Mouse (Mus musculus): ENCODE results near the gene Plac1.

Plac1 gene

DNA sequence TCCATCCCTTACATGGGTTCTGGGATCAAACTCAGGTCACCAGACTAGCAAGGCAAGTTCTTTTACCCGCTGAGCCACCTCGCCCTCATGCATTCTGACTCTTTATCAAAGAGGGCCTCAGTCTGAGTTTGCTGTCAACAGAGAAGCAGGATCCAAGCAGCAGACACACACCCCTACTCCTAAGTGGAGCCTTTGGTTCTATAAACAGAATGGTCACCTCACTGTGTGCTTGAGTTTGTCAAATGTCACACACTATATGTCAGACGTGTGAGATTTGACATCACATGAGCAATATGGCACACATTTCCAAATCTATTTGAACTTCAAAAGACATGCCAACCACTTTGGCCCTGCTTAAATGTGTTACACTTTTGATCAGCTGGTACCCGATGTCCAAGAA is 42.2 kb downstream of the Plac1 start:
- in situ Hi-C loops (cut with MboI, MseI): no loop called here

DNA sequence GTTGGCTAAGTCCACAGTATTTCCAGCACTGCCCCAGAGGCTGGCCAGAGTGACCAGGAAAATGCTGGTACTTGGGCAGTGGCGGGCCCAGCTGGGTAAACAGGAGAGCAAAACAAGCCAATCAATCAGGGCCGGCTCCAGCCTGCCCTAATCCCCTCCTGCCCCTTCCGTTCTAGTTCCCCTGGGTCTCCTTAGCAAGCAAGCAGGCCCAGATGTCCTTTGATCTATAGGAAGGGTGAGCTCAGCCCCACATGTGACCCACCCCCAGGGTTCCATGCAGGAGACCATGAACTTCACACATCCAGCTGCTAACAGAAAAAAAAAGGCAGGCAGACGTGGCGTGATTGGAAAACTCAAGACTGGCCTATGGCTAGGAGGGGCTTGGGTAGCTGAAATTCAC is 43.5 kb downstream of the Plac1 start:
- in situ Hi-C loops (cut with MboI, MseI): no loop called here

GRCm38 (mm10) chrX:53188692-53189091 is 51.2 kb downstream of the Plac1 start:
- in situ Hi-C loops (cut with MboI, MseI): no loop called here

DNA sequence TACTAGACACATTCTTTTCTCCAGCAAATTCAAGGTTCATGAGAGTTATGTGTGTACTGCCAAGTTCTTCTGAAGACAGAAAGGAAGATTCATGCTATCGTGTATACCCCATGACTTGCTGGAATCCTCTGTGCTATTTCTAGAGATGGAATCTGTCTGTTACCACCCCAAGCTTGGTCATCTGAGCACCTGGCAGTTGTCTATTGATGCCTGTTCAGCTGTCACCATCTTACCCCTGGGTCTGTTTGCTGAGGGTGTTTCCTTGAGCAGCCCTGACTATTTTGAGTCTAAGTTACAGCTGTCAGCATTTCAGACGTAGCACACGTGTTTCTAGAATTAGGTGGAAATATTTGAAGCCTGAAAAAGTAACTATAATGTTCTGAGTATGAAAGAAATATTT is 60.1 kb downstream of the Plac1 start:
- in situ Hi-C loops (cut with MboI, MseI): no loop called here

- in situ Hi-C loops (cut with MboI, MseI): no loop called here
Measured at GRCm38 (mm10) chrX:53176296-53176695, 63.6 kb downstream of the Plac1 start.

DNA sequence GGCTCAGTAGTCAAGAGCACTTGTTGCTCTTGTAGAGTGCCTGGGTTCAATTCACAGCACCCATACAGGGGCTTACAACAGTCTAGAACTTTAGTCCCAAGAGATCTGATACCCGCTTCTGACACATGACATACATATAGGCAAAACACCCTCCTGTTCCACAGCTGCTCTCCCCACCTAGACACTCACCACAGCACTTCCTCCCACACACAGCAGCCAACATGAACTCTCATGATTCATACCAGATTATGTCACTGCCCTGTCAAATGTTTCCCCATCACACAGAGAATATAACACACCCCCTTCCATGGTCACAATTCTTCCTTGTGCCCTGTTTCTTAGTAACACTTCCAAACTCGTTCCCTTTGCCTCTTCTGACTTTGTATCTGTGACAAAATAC is 71.3 kb downstream of the Plac1 start:
- in situ Hi-C loops (cut with MboI, MseI): no loop called here

GRCm38 (mm10) chrX:53166901-53167525 is 72.9 kb downstream of the Plac1 start:
- in situ Hi-C loops (cut with MboI, MseI): no loop called here

DNA sequence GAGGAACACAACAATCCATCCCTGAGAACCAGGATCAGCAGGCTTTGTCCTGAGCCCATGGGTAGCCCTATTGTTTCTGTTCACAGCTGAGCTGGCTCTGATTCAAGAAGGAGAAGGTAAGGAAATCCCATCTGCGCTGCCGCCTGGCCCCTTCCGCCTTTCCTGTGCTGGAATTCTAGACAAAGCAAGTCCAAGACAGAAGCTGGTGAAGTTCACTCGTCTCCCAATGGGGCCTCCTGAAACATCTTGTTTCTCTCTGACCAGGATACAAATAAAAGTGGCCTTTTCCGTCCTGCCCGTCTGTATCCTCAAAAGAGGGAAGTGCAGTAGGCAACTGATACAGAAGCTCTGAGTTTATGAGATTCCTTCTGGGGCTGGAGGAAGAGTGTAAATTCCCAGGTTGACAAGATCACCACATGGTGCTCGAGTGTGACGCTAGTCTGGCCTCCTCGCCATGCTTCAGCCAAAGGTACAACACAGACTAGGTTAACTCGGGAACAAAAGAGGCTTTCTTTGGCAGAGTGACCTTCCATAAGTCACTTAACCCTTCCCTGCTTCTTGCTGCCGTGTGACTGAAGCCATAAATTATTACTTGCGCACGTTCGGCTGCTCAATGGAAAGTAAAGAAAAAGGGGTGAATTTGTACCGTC is 73.5 kb downstream of the Plac1 start:
- in situ Hi-C loops (cut with MboI, MseI): no loop called here

DNA sequence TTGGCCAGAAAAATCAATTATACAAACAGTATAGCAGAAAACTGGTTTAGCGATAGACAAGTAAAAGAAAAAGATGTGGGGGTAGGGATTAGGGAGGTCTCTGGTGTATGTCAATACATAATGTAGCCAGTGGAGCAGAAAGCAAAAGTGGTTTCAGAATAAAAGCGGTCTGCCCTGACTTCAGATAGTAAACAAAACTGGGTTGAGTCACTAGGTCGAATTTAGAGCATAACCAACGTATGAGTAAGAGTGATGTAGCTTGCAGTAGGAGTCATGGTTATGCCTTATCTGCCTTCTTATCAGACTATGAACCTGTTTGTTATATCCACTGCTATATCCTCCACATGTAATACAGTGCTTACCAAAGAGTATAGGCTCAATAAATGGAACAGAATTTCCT is 77.3 kb downstream of the Plac1 start:
- in situ Hi-C loops (cut with MboI, MseI): no loop called here

DNA sequence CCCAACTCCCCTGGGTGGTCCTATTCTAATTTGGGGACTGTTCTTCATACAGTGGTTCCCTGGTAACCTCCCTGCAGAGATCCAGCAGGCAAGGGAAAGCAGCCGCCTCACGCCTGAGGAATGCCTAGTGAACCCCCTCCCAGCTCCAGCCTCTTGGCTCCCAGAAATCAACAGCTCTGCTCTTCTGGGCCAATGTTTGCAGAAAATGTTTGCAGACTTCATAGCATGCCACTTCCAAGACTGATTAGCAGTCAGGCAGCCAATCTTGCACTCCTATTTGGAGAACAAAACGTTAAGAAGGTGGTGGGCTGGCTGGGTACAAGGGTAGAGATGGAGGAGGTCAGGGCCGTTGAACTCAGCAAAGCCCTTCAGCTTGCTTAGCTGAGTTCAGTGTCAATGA is 78.3 kb downstream of the Plac1 start:
- in situ Hi-C loops (cut with MboI, MseI): no loop called here

- in situ Hi-C loops (cut with MboI, MseI): no loop called here
Measured at GRCm38 (mm10) chrX:53161115-53161514, 78.8 kb downstream of the Plac1 start.

GRCm38 (mm10) chrX:53148039-53148438 is 91.9 kb downstream of the Plac1 start:
- in situ Hi-C loops (cut with MboI, MseI): no loop called here

DNA sequence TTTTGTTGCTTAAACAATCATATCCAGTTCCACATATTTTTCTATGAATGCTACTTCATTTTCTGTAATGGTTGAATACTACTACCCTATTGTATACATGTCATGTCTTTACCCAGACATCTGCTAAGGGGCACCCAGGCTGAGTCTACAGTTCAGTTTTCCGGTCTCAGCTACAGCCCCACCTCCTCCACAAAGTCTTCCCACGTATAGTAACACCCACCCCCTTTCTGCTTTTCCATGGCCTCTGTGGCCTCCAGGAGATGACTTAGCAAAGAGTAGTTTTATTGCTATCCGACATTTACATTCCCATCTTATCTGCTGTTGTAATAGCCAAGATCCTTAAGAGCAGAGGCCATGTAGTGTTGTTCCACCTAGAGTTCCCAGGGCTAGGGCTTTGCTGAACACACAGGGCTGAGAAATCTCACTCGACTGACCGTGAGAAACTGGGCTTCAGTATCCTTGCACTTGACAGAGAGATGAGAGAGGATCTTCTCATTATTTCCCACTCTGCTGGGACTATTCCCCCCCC is 93.5 kb downstream of the Plac1 start:
- in situ Hi-C loops (cut with MboI, MseI): no loop called here

DNA sequence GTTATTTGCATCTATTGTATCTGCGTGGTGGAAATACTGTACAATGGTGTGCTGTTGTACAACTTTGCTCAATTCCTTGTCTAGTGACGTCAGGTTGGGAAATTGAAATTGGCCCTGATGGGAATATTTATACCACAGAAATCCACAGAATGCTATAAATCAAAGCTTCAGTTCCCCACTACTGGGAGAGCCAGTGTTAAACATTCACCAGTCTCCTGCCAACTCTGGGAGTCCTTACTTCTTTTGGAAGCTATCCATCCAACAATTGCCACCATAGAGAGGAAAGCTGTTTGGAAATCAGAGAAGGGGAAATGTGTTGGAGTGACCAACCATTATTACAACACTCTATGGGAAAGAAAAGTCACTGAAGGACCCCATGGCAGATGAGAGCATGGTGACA is 100.3 kb downstream of the Plac1 start:
- in situ Hi-C loops (cut with MboI, MseI): no loop called here

GRCm38 (mm10) chrX:53137066-53137465 is 102.8 kb downstream of the Plac1 start:
- in situ Hi-C loops (cut with MboI, MseI): no loop called here

DNA sequence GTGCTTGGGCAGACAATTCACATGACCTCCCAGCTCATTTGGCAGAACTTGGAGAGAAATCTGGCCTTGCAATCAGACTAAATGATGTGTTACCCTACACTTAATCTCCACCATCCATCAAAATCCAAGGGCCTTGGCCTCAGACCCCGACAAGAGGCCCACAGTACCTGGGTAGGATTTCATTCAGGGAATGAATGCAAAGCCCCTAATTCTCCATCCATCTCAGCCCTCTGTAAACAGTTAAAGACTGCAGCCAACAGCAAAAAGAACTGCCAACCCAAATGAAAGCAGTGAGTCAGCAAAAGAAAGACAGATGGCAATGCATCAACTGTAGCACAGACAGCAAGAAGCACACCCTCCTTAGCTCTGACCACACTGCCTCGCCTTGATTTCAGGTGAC is 110.4 kb downstream of the Plac1 start:
- in situ Hi-C loops (cut with MboI, MseI): no loop called here

DNA sequence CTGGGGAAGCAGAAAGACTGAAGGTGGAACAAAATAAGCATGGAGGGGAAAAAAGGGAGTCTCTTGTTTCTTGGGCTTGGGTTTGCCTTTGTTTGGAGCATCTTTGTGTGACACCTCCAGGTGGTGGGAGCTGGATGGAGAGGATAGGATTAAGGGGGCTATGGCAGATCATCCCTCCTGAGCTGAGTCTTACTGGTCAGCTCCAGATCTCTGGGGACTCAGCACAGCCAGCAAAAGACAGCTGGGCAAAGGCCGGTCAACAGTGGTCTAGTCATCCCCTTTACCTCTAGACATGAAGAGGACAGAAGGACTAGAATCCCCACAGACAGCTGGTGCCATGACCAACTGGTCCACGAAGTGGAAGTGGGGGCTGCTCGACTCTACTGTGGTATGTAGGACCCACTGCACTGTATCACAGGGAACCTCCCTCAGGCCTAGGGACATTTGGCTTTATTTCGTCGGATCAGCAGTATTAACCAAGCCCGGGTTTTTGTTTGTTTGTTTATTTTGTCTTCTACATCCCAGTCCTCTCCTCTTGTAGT is 113.3 kb downstream of the Plac1 start:
- in situ Hi-C loops (cut with MboI, MseI): no loop called here

- in situ Hi-C loops (cut with MboI, MseI): no loop called here
Measured at GRCm38 (mm10) chrX:53125838-53126467, 114.0 kb downstream of the Plac1 start.

- in situ Hi-C loops (cut with MboI, MseI): no loop called here
Measured at GRCm38 (mm10) chrX:53123562-53123961, 116.3 kb downstream of the Plac1 start.

GRCm38 (mm10) chrX:53118631-53119030 is 121.3 kb downstream of the Plac1 start:
- in situ Hi-C loops (cut with MboI, MseI): no loop called here

DNA sequence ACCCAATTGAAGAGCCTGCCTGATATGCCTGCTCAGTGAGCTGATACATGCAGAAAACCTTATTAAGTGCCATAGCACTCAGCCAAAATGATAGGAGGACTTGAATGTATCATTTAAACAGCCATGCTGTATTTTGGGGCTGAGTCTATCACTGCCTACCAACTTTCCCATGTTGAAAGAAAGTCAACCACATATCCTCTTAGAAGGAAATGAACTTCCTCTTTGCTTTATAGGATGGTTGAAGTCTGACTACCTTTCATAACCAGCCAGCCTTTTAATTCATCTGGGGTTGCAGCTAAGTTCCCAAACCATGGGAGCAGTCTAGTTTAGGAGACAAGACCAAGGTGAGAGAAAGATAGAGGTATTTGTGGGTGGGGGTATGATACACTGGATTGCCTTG is 121.9 kb downstream of the Plac1 start:
- in situ Hi-C loops (cut with MboI, MseI): no loop called here

- in situ Hi-C loops (cut with MboI, MseI): no loop called here
Measured at GRCm38 (mm10) chrX:53114994-53115393, 124.9 kb downstream of the Plac1 start.

DNA sequence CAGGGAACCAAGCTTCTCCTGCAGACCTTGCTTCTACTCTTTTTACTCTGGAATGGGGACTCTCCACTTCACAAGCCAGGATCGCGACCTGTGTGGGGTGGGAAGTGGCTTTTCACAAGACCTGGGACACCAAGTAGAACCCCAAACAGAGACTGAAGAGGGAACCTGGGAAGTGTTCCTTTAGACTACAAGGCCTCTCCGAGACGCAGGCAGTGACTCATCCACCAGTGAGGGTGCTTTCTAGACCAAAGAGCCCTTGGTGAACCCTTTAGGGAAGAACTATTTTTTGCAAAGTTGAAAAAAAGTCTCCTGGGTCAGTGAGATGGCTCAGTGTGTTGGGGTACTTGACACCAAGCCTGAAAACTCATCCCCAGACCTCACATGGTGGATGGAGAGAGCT is 129.8 kb downstream of the Plac1 start:
- in situ Hi-C loops (cut with MboI, MseI): no loop called here

All from T-helper 2 cell (primary cell).